Mouse (Mus musculus) ES-CJ7 (cell line): ENCODE results near the gene Ccdc28b.

Source experiments
- DNase-seq: peaks from one replicate; pipeline ENCODE4 v3.0.0; 2011; ENCODE audit warnings: low read depth, low spot score

The Ccdc28b gene

GRCm38 (mm10) chr4:129624281-129625028 is 708 bp upstream of the Ccdc28b start:
- DNase-seq, result peak; percentile 74

- DNase-seq, result no peak
Measured at GRCm38 (mm10) chr4:129622803-129623535, 778 bp downstream of the Ccdc28b start.

GRCm38 (mm10) chr4:129622120-129622802 is 1.5 kb downstream of the Ccdc28b start:
- DNase-seq, result no peak

- no peak for DNase-seq
Measured at GRCm38 (mm10) chr4:129621283-129621841, 2.4 kb downstream of the Ccdc28b start.

GRCm38 (mm10) chr4:129620419-129621282 is 3.1 kb downstream of the Ccdc28b start:
- no peak for DNase-seq

- peak; percentile 95 for DNase-seq
Measured at GRCm38 (mm10) chr4:129618786-129619691, 4.7 kb downstream of the Ccdc28b start, which contains the start of gene Iqcc. Iqcc (minus strand) TSS chr4:129619099.

GRCm38 (mm10) chr4:129618031-129618430 is 5.7 kb downstream of the Ccdc28b start:
- DNase-seq, result no peak

- DNase-seq, result no peak
Measured at GRCm38 (mm10) chr4:129617121-129617641, 6.6 kb downstream of the Ccdc28b start.

- no peak for DNase-seq
Measured at GRCm38 (mm10) chr4:129616631-129617030, 7.1 kb downstream of the Ccdc28b start.

- no peak for DNase-seq
Measured at GRCm38 (mm10) chr4:129615801-129616290, 7.9 kb downstream of the Ccdc28b start.

- DNase-seq, result no peak
Measured at GRCm38 (mm10) chr4:129614093-129614492, 9.7 kb downstream of the Ccdc28b start, which contains the start of gene Dcdc2b. Dcdc2b (minus strand) TSS chr4:129614257.

- no peak for DNase-seq
Measured at GRCm38 (mm10) chr4:129610472-129610871, 13.3 kb downstream of the Ccdc28b start.

- DNase-seq, result peak; percentile 81
Measured at GRCm38 (mm10) chr4:129610026-129610425, 13.7 kb downstream of the Ccdc28b start.

- DNase-seq, result no peak
Measured at GRCm38 (mm10) chr4:129609139-129609631, 14.6 kb downstream of the Ccdc28b start.

- DNase-seq, result peak; percentile 92
Measured at GRCm38 (mm10) chr4:129608426-129609025, 15.2 kb downstream of the Ccdc28b start.

GRCm38 (mm10) chr4:129600233-129601158 is 23.3 kb downstream of the Ccdc28b start, which contains the start of the genes Eif3i and Tmem234:
Eif3i (minus strand) TSS chr4:129600648.
Tmem234 (plus strand) TSS chr4:129600668.
- peak; percentile 83 for DNase-seq

- DNase-seq, result no peak
Measured at GRCm38 (mm10) chr4:129588865-129589264, 34.9 kb downstream of the Ccdc28b start.
